Mouse (Mus musculus) liver, embryonic 14.5 days (tissue): ENCODE data around the gene Tcte1.

Experiments used
- CTCF ChIP-seq: IDR thresholded peaks from 2 replicates; pipeline ENCODE4 v1.5.1; 2016; ENCODE audit warnings: antibody characterized with exemption, low read depth, control low read depth
- EP300 ChIP-seq: IDR thresholded peaks from 2 replicates; pipeline ENCODE4 v1.6.1; 2016; ENCODE audit warnings: antibody characterized with exemption, low read depth

- no peak for TF ChIP-seq EP300
- TF ChIP-seq CTCF, result no peak
These were observed 62.7 kb downstream of the Tcte1 start for GRCm38 (mm10) chr17:45585725-45586448.
